Mouse (Mus musculus): ENCODE measurements around the gene Tpsg1. TPM values are rescaled to one million over a fixed set of nuclear protein-coding genes. Genes with fewer than 3 reads are reported as not detected.

Tpsg1 gene
- polyA plus RNA-seq, 1 experiment from 2014 or later = 13.3 TPM

- no peak overlapping the region for H3K4me3 ChIP-seq (ENCODE audit: low read depth, low read length)
- H3K9me3 ChIP-seq (ENCODE audit: control insufficient read depth) = no peaks in the 10 kb centered on the region
- H3K27me3 ChIP-seq (replicated peaks; ENCODE audit: control insufficient read depth, insufficient read depth, low read length) = no peaks in the 10 kb centered on the region
- 72% methylated on average over 6 of the region's 6 CpGs for WGBS
- no peaks in the 10 kb centered on the region for H3K36me3 ChIP-seq (ENCODE audit: control insufficient read depth, insufficient read depth)
- no peak overlapping the region for H3K4me2 ChIP-seq (replicated peaks; ENCODE audit: low read depth)
- H3K27ac ChIP-seq (ENCODE audit: low read depth, low read length) = no peak overlapping the region
- peaks cover 4% of the 10 kb centered on the region; the same call in 1 of the 2 replicates for H3K4me1 ChIP-seq (replicated peaks; ENCODE audit: control insufficient read depth, insufficient read depth, low read length)
- TF ChIP-seq CTCF (IDR thresholded peaks at IDR 0.05; ENCODE audit: low read depth) = no peak
- no peak for ATAC-seq
- no peak overlapping the region for H3K9ac ChIP-seq (ENCODE audit: low read depth, low read length)
These were observed 48.9 kb downstream of the Tpsg1 start for GRCm38 (mm10) chr17:25417990-25418389.

- no peak overlapping the region for H3K9ac ChIP-seq (ENCODE audit: low read depth, low read length)
- TF ChIP-seq CTCF (IDR thresholded peaks at IDR 0.05; ENCODE audit: low read depth) = no peak
- 38% methylated on average over 9 of the region's 9 CpGs for WGBS
- H3K4me2 ChIP-seq (replicated peaks; ENCODE audit: low read depth) = no peak overlapping the region
- H3K27ac ChIP-seq (ENCODE audit: low read depth, low read length) = no peak overlapping the region
- H3K27me3 ChIP-seq (replicated peaks; ENCODE audit: control insufficient read depth, insufficient read depth, low read length) = no peaks in the 10 kb centered on the region
- H3K9me3 ChIP-seq (ENCODE audit: control insufficient read depth) = no peaks in the 10 kb centered on the region
- H3K4me1 ChIP-seq (replicated peaks; ENCODE audit: control insufficient read depth, insufficient read depth, low read length) = peaks cover 4% of the 10 kb centered on the region; the same call in 1 of the 2 replicates
- H3K36me3 ChIP-seq (ENCODE audit: control insufficient read depth, insufficient read depth) = no peaks in the 10 kb centered on the region
- H3K4me3 ChIP-seq (ENCODE audit: low read depth, low read length) = no peak overlapping the region
- no peak for ATAC-seq
These were observed 49.9 kb downstream of the Tpsg1 start for GRCm38 (mm10) chr17:25418926-25419325.

- 94% methylated on average over 3 of the region's 3 CpGs for WGBS
- Histone ChIP-seq H3K27ac (ENCODE audit: low read depth, low read length) (no peak overlapping the region), H3K4me3 (ENCODE audit: low read depth, low read length) (no peak overlapping the region), H3K9ac (ENCODE audit: low read depth, low read length) (no peak overlapping the region), H3K27me3 (replicated peaks; ENCODE audit: control insufficient read depth, insufficient read depth, low read length) (no peaks in the 10 kb centered on the region), H3K9me3 (ENCODE audit: control insufficient read depth) (no peaks in the 10 kb centered on the region), H3K4me2 (replicated peaks; ENCODE audit: low read depth) (no peak overlapping the region), H3K4me1 (replicated peaks; ENCODE audit: control insufficient read depth, insufficient read depth, low read length) (no peaks in the 10 kb centered on the region), H3K36me3 (ENCODE audit: control insufficient read depth, insufficient read depth) (no peaks in the 10 kb centered on the region)
- ATAC-seq = no peak
- TF ChIP-seq CTCF (IDR thresholded peaks at IDR 0.05; ENCODE audit: low read depth) = no peak
These were observed 51.9 kb downstream of the Tpsg1 start for GRCm38 (mm10) chr17:25420998-25421397.

Other genes starting within 250 kb of the Tpsg1 start
- gene Ptx4, start 248.5 kb upstream of the Tpsg1 start, polyA plus RNA-seq (2015; fragmentation: Nextera tagmentation; extraction: Ambion mirVana) = 0.25 and 0.27 TPM in 2 replicates
- gene Clcn7, start 235.9 kb upstream of the Tpsg1 start, polyA plus RNA-seq (2015; fragmentation: Nextera tagmentation; extraction: Ambion mirVana) = 18.5 and 21.7 TPM in 2 replicates
- not detected in 2 replicates for gene Ccdc154, start 206.8 kb upstream of the Tpsg1 start, polyA plus RNA-seq (2015; fragmentation: Nextera tagmentation; extraction: Ambion mirVana)
- 0.30 TPM in 1 of 2 replicates, not detected in the other for gene Gm38655, start 193.8 kb upstream of the Tpsg1 start, polyA plus RNA-seq (2015; fragmentation: Nextera tagmentation; extraction: Ambion mirVana)
- 17.5 and 18.5 TPM in 2 replicates for gene BC003965, start 184.7 kb upstream of the Tpsg1 start, polyA plus RNA-seq (2015; fragmentation: Nextera tagmentation; extraction: Ambion mirVana)
- 1.9 and 2.2 TPM in 2 replicates for gene Unkl, start 180.9 kb upstream of the Tpsg1 start, polyA plus RNA-seq (2015; fragmentation: Nextera tagmentation; extraction: Ambion mirVana)
- gene Gnptg, start 129.1 kb upstream of the Tpsg1 start, polyA plus RNA-seq (2015; fragmentation: Nextera tagmentation; extraction: Ambion mirVana) = 41.0 and 42.1 TPM in 2 replicates
- 23.3 and 23.4 TPM in 2 replicates for gene Tsr3, start 129.1 kb upstream of the Tpsg1 start, polyA plus RNA-seq (2015; fragmentation: Nextera tagmentation; extraction: Ambion mirVana)
- gene Baiap3, start 112.9 kb upstream of the Tpsg1 start, polyA plus RNA-seq (2015; fragmentation: Nextera tagmentation; extraction: Ambion mirVana) = 0.86 and 1.1 TPM in 2 replicates
- 253 and 257 TPM in 2 replicates for gene Ube2i, start 94.7 kb upstream of the Tpsg1 start, polyA plus RNA-seq (2015; fragmentation: Nextera tagmentation; extraction: Ambion mirVana)
- gene Prss34, start 70.9 kb upstream of the Tpsg1 start, polyA plus RNA-seq (2015; fragmentation: Nextera tagmentation; extraction: Ambion mirVana) = 0.18 and 0.29 TPM in 2 replicates
- not detected in 2 replicates for gene Prss28, start 60.6 kb upstream of the Tpsg1 start, polyA plus RNA-seq (2015; fragmentation: Nextera tagmentation; extraction: Ambion mirVana)
- gene Prss29, start 50.6 kb upstream of the Tpsg1 start, polyA plus RNA-seq (2015; fragmentation: Nextera tagmentation; extraction: Ambion mirVana) = not detected in 2 replicates
- gene Tpsab1, start 23.7 kb upstream of the Tpsg1 start, polyA plus RNA-seq (2015; fragmentation: Nextera tagmentation; extraction: Ambion mirVana) = 0.10 and 0.20 TPM in 2 replicates
- gene Tpsb2, start 3.0 kb upstream of the Tpsg1 start, polyA plus RNA-seq (2015; fragmentation: Nextera tagmentation; extraction: Ambion mirVana) = 6.7 and 7.8 TPM in 2 replicates
- 1.7 and 1.9 TPM in 2 replicates for gene Cacna1h, start 64.5 kb downstream of the Tpsg1 start, polyA plus RNA-seq (2015; fragmentation: Nextera tagmentation; extraction: Ambion mirVana)
- not detected in 2 replicates for gene Tekt4, start 85.3 kb downstream of the Tpsg1 start, polyA plus RNA-seq (2015; fragmentation: Nextera tagmentation; extraction: Ambion mirVana)
- 0.64 and 0.77 TPM in 2 replicates for gene Sstr5, start 128.0 kb downstream of the Tpsg1 start, polyA plus RNA-seq (2015; fragmentation: Nextera tagmentation; extraction: Ambion mirVana)
- 1.7 and 2.5 TPM in 2 replicates for gene Sox8, start 201.4 kb downstream of the Tpsg1 start, polyA plus RNA-seq (2015; fragmentation: Nextera tagmentation; extraction: Ambion mirVana)
- gene Lmf1, start 209.8 kb downstream of the Tpsg1 start, polyA plus RNA-seq (2015; fragmentation: Nextera tagmentation; extraction: Ambion mirVana) = 16.1 and 16.5 TPM in 2 replicates